Mouse (Mus musculus) neural tube, embryonic 13.5 days (tissue): ENCODE data around the gene Olfr782. TPM values are rescaled to one million over a fixed set of nuclear protein-coding genes. Genes with fewer than 3 reads are reported as not detected.
"Not testable (repeated sequence)": the region's sequence is repeated elsewhere in the genome, so short reads cannot be mapped to it uniquely, and the experiment has no call there.

ENCODE experiments used
- ATAC-seq: fragments of 200-750 bp; cut with Nextera tagmentation; 2 replicates; pipeline ENCODE4 v1.8.0; 2017; ENCODE audit warnings: low read depth, mild to moderate bottlenecking, moderate TSS enrichment, moderate library complexity
- H3K27ac ChIP-seq: fragments of 300-500 bp; sonication (generic); replicated peaks from 2 replicates; pipeline ENCODE4 v1.5.1; 2015; ENCODE audit warnings: moderate library complexity, mild to moderate bottlenecking, inconsistent platforms
- H3K27me3 ChIP-seq: fragments of 300-500 bp; sonication (generic); 2 replicates; pipeline ENCODE4 v1.6.1; 2015; ENCODE audit warnings: mild to moderate bottlenecking, inconsistent platforms
- H3K36me3 ChIP-seq: fragments of 300-500 bp; sonication (generic); 2 replicates; pipeline ENCODE4 v1.6.1; 2015; ENCODE audit warnings: mild to moderate bottlenecking, inconsistent platforms
- H3K4me1 ChIP-seq: fragments of 300-500 bp; sonication (generic); replicated peaks from 2 replicates; pipeline ENCODE4 v1.6.1; 2015; ENCODE audit warnings: inconsistent platforms
- H3K4me2 ChIP-seq: fragments of 300-500 bp; sonication (generic); 2 replicates; pipeline ENCODE4 v1.6.1; 2015; ENCODE audit warnings: inconsistent platforms, mild to moderate bottlenecking, moderate library complexity
- H3K4me3 ChIP-seq: fragments of 300-500 bp; sonication (generic); 2 replicates; pipeline ENCODE4 v1.5.1; 2015; ENCODE audit warnings: mild to moderate bottlenecking, inconsistent platforms
- H3K9ac ChIP-seq: fragments of 300-500 bp; sonication (generic); 2 replicates; pipeline ENCODE4 v1.6.1; 2015; ENCODE audit warnings: moderate library complexity, mild to moderate bottlenecking, inconsistent platforms
- H3K9me3 ChIP-seq: fragments of 300-500 bp; sonication (generic); 2 replicates; pipeline ENCODE4 v1.6.1; 2016; ENCODE audit warnings: inconsistent platforms
- WGBS: fragments of 180-500 bp; shearing (Covaris S2); methylation state at CpG from one replicate; pipeline ENCODE4 v1.1.7; 2015; 5-methylcytosine and 5-hydroxymethylcytosine counted together
- polyA plus RNA-seq: library from polyadenylated mRNA; unstranded; fragments of >200 nt; fragmentation: Nextera tagmentation; extraction: Ambion mirVana; gene quantifications from 2 replicates; pipeline ENCODE4 v1.2.1, GENCODE M21; 2015

The Olfr782 gene
- not detected in 2 replicates for polyA plus RNA-seq

GRCm38 (mm10) chr10:129348550-129348949 lies at the start of gene Olfr782:
TSS of gene Olfr782 (plus strand) at chr10:129348850.
- Histone ChIP-seq H3K36me3 (no peaks in the 10 kb centered on the region), H3K27ac (no peak within 1 kb of the TSS), H3K4me2 (no peak within 1 kb of the TSS), H3K9ac (no peak within 1 kb of the TSS), H3K4me1 (no peaks in the 10 kb centered on the region), H3K9me3 (no peaks in the 10 kb centered on the region), H3K4me3 (no peak within 1 kb of the TSS), H3K27me3 (no peaks in the 10 kb centered on the region)
- 80% methylated on average over 3 of the region's 3 CpGs for WGBS
- ATAC-seq: no peak

GRCm38 (mm10) chr10:129312973-129313372 lies 35.7 kb upstream of the Olfr782 start:
- not testable (repeated sequence) for H3K36me3 ChIP-seq, H3K4me3 ChIP-seq, ATAC-seq, H3K27me3 ChIP-seq, H3K4me1 ChIP-seq, H3K9ac ChIP-seq, H3K9me3 ChIP-seq, H3K27ac ChIP-seq, H3K4me2 ChIP-seq
- 69% methylated on average over 1 of the region's 1 CpGs for WGBS

- H3K4me2 ChIP-seq, ATAC-seq, H3K36me3 ChIP-seq, H3K4me3 ChIP-seq, H3K27ac ChIP-seq, H3K9me3 ChIP-seq, H3K27me3 ChIP-seq, H3K4me1 ChIP-seq, H3K9ac ChIP-seq: not testable (repeated sequence)
- WGBS: no CpG with 5 or more reads among the region's 1 CpGs
Measured at GRCm38 (mm10) chr10:129313521-129313920, 35.1 kb upstream of the Olfr782 start.

GRCm38 (mm10) chr10:129317817-129318216 lies 30.8 kb upstream of the Olfr782 start, which contains the start of gene Olfr780:
TSS of gene Olfr780 (plus strand) at chr10:129318117.
- H3K9ac ChIP-seq: no peak within 1 kb of the TSS
- H3K27ac ChIP-seq: no peak within 1 kb of the TSS
- no peak for ATAC-seq
- WGBS: 80% methylated on average over 3 of the region's 3 CpGs
- no peaks in the 10 kb centered on the region for H3K27me3 ChIP-seq
- H3K4me2 ChIP-seq: no peak within 1 kb of the TSS
- no peaks in the 10 kb centered on the region for H3K4me1 ChIP-seq
- H3K4me3 ChIP-seq: no peak within 1 kb of the TSS
- H3K9me3 ChIP-seq: no peaks in the 10 kb centered on the region
- no peaks in the 10 kb centered on the region for H3K36me3 ChIP-seq

DNA sequence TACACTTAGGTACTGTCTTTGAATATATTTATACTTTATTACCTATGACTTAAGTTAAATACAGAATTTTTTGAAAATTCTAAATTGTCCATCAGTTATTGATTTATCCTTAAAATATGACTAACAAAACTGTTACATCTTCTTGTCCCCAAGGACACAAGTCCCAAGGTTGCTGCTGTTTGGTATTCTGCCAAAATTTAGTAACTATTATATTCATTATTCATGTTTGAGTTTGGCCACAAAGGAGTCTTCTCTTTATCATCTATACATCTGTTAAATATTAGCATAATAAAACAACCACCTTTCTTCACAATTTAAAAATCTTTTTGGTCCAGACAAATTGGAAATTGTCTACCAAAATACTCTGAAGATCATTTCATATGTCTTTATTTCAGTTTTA lies 20.1 kb upstream of the Olfr782 start, which contains the start of gene Olfr781:
Olfr781 (plus strand) TSS at position 301 of the 400 bp plus-strand sequence.
- no peak within 1 kb of the TSS for H3K4me2 ChIP-seq
- no peak within 1 kb of the TSS for H3K27ac ChIP-seq
- H3K4me1 ChIP-seq: no peaks in the 10 kb centered on the region
- ATAC-seq: no peak
- H3K27me3 ChIP-seq: no peaks in the 10 kb centered on the region
- H3K9ac ChIP-seq: no peak within 1 kb of the TSS
- H3K9me3 ChIP-seq: peaks cover 5% of the 10 kb centered on the region; the same call in 1 of the 2 replicates
- no peaks in the 10 kb centered on the region for H3K36me3 ChIP-seq
- H3K4me3 ChIP-seq: no peak within 1 kb of the TSS

- H3K27me3 ChIP-seq: not testable (repeated sequence)
Measured at GRCm38 (mm10) chr10:129352475-129352874, 3.8 kb downstream of the Olfr782 start.

DNA sequence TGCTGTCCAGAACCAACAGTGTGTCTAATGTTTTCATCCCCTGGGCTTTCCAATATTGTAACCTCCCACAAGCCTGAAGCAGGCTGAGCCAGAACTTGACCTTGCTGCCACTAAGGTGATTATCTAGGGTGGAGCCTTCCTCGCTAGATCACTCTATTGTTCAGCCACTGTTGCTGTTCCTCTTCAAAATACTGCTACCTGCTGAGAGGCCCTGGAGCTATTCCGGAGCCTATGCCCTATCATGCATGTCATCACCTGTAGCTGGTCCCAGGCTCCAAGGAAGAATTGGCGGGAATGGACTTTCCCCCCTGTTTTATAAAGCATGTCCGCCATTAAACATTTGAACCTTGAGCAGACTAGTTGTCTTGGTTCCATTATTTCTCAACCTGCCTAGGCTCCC lies 7.8 kb downstream of the Olfr782 start:
- WGBS: 85% methylated on average over 4 of the region's 4 CpGs
- not testable (repeated sequence) for H3K36me3 ChIP-seq, ATAC-seq, H3K9me3 ChIP-seq, H3K4me1 ChIP-seq, H3K9ac ChIP-seq, H3K4me2 ChIP-seq, H3K27me3 ChIP-seq, H3K27ac ChIP-seq, H3K4me3 ChIP-seq

More at GRCm38 (mm10) chr10:129352475-129352874, 3.8 kb downstream of the Olfr782 start:
- not testable (repeated sequence) for H3K4me3 ChIP-seq, H3K9me3 ChIP-seq, H3K9ac ChIP-seq, H3K4me2 ChIP-seq, H3K36me3 ChIP-seq, ATAC-seq, H3K27ac ChIP-seq, H3K4me1 ChIP-seq
- WGBS: 69% methylated on average over 2 of the region's 2 CpGs

DNA sequence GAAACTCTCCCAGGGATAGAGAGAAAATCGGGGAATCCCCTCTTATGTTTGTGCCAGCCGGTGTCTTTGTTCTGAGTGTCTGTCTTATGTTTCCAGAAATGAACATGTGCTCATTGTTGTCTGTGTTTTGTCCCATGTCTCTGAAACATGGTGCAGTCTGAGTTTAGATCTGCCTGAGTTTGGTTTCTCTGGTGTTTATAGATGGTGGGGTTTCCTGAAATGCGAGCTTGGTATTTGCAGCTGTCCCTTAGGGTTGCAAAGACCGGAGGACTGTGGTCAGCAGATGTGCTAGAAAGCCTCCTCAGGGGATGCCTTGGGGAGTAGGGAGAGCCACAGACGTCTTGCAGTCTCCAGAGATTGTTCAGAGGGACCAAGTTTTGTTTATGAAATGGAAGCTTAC lies 8.7 kb downstream of the Olfr782 start:
- 81% methylated on average over 5 of the region's 5 CpGs for WGBS
- ATAC-seq: no peak

DNA sequence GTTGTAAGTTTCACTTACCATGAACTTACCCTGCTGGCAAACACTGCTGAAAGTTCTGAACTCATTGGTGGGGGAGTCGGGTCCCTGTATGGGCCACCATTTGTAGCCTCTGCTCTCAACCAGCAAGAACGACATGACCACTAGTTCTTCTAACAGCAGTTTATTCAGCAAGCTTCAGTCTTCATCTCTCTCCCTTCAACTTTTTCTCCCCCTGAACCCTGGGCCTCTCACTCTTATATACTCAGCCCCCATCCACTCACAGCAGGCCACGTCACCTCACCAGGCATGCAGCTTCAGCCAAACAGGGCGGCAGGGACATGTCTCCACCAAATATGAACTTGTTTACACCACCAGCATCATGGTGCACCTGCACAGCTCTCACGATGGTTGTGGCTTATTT lies 25.4 kb downstream of the Olfr782 start:
- ATAC-seq, H3K9ac ChIP-seq: not testable (repeated sequence)
- 90% methylated on average over 5 of the region's 5 CpGs for WGBS

More for the DNA sequence above, 8.7 kb downstream of the Olfr782 start:
- Histone ChIP-seq H3K4me3 (no peak overlapping the region), H3K4me2 (no peak overlapping the region), H3K27me3 (no peaks in the 10 kb centered on the region), H3K27ac (no peak overlapping the region), H3K9me3 (no peaks in the 10 kb centered on the region), H3K36me3 (no peaks in the 10 kb centered on the region), H3K4me1 (no peaks in the 10 kb centered on the region), H3K9ac (no peak overlapping the region)

DNA sequence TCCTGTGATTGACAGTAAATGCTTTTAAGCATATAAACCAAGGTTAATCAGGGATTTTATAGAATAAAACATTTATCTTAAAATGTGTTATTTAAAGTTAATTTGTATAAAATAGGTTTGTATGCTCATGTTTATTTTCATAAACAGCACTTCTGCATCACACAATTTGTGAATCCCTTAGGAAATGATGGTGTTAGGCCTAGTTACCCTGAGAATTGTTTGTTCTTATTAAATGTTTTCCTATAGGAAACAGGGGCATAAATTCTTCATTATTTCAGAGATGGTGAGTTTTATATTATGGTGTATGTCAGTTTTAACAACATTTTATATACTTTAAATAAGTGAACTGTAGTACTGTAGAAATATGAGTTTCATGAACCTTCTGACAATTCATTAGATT lies 35.1 kb downstream of the Olfr782 start, which contains the start of gene Olfr784:
Olfr784 (plus strand) TSS at position 301 of the 400 bp plus-strand sequence.
- Histone ChIP-seq H3K36me3 (no peaks in the 10 kb centered on the region), H3K4me3 (no peak within 1 kb of the TSS), H3K9ac (no peak within 1 kb of the TSS), H3K27ac (no peak within 1 kb of the TSS), H3K4me2 (no peak within 1 kb of the TSS), H3K27me3 (no peaks in the 10 kb centered on the region), H3K4me1 (no peaks in the 10 kb centered on the region), H3K9me3 (no peaks in the 10 kb centered on the region)
- ATAC-seq: no peak

More for the DNA sequence above, 25.4 kb downstream of the Olfr782 start:
- H3K27ac ChIP-seq, H3K36me3 ChIP-seq, H3K9me3 ChIP-seq, H3K4me1 ChIP-seq, H3K4me2 ChIP-seq, H3K27me3 ChIP-seq, H3K4me3 ChIP-seq: not testable (repeated sequence)

DNA sequence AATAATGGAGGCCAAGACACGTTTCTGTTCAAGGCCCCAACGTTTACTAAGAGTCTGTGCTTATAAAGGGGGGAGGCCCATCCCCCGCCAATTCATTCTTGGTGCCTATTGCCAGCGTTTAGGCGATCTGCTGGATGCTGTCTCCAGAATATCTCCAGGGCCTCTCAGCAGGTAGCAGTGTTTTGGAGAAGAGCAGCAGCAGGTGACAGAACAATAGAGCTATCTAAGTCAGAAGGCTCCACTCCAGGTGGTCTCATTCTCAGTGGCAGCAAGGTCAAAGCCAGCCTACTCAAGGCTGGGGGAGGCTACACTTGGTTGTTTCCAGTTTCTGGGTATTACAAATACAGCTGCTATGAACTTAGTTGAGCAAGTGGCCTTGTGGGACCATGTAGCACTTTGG lies 52.2 kb downstream of the Olfr782 start:
- H3K9ac ChIP-seq: no peak overlapping the region
- no peaks in the 10 kb centered on the region for H3K4me1 ChIP-seq
- H3K27ac ChIP-seq: no peak overlapping the region
- no peak overlapping the region for H3K4me2 ChIP-seq
- H3K4me3 ChIP-seq: no peak overlapping the region
- H3K27me3 ChIP-seq: no peaks in the 10 kb centered on the region
- H3K9me3 ChIP-seq: no peaks in the 10 kb centered on the region
- H3K36me3 ChIP-seq: no peaks in the 10 kb centered on the region
- WGBS: 46% methylated on average over 5 of the region's 5 CpGs
- no peak for ATAC-seq
